Mouse (Mus musculus): Measurements from ENCODE around the gene Loxl4. TPM values are rescaled to one million over a fixed set of nuclear protein-coding genes. Genes with fewer than 3 reads are reported as not detected.

Gene Loxl4
- polyA plus RNA-seq, 1 experiment from 2014 or later = 0.08 TPM

DNA sequence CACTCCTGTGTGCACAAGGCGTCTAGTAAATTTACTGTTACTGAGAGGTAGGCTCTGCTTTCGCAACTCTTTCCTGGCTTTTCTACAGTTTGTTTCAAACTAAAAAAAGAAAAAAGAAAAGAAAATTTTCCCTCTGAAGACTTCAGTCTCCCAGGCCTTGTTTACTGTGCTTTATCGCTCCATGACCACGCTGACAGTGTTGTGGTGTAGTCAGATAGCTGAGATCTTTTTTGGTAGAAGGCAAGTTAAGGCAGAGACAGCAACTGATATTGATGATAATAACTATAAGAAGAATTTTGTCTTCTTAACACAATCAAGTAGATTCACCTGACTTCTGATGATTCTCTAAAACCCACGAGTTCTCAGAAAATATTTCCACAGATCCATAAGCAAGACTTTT lies 28.9 kb downstream of the Loxl4 start:
- Histone ChIP-seq H3K9me3 (replicated peaks) (no peaks in the 10 kb centered on the region), H3K4me2 (peak overlapping the region; percentile 31), H3K4me3 (no peak overlapping the region), H3K4me1 (peaks cover 43% of the 10 kb centered on the region), H3K27me3 (replicated peaks) (no peaks in the 10 kb centered on the region), H3K36me3 (peaks cover 48% of the 10 kb centered on the region), H3K27ac (peak overlapping the region; percentile 86), H3K9ac (peak overlapping the region; percentile 35; the same call in 1 of the 2 replicates)
- WGBS (ENCODE audit: insufficient replicate concordance) = 57% methylated on average over 5 of the region's 5 CpGs
- peak; percentile 83 for ATAC-seq

DNA sequence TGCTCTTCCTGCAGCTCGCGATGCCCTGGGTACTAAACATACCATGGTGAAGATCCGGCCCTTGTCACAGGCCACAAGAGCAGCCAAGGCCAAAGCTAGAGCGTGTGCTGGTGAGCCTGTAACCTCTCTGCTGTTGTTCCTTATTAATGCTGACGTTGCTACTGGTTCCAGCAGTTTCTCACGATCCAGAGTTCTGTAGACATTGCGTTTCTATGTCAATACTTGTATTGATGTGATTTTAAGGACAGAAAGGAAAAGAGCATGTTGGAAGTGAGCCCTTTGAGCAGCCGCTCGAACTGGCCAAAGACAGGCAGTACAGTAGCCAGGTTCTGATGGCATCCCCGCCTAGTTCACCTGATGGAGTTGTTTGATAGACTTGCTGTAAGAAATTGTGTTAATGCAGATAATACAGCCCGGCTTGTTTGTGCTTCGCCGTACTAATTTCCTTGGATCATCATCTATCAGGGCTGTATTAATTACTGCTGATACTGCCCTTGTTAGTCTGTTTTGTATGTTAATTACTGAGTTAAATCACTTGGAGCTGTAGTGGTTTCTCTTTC lies 29.7 kb downstream of the Loxl4 start:
- no peaks in the 10 kb centered on the region for H3K9me3 ChIP-seq (replicated peaks)
- H3K4me1 ChIP-seq = peaks cover 43% of the 10 kb centered on the region
- H3K27me3 ChIP-seq (replicated peaks) = no peaks in the 10 kb centered on the region
- peak overlapping the region; percentile 35; the same call in 1 of the 2 replicates for H3K9ac ChIP-seq
- H3K36me3 ChIP-seq = peaks cover 40% of the 10 kb centered on the region
- H3K4me3 ChIP-seq = no peak overlapping the region
- peak overlapping the region; percentile 31 for H3K4me2 ChIP-seq
- H3K27ac ChIP-seq = peak overlapping the region; percentile 86
- ATAC-seq = peak; percentile 77
- WGBS (ENCODE audit: insufficient replicate concordance) = 71% methylated on average over 13 of the region's 13 CpGs

DNA sequence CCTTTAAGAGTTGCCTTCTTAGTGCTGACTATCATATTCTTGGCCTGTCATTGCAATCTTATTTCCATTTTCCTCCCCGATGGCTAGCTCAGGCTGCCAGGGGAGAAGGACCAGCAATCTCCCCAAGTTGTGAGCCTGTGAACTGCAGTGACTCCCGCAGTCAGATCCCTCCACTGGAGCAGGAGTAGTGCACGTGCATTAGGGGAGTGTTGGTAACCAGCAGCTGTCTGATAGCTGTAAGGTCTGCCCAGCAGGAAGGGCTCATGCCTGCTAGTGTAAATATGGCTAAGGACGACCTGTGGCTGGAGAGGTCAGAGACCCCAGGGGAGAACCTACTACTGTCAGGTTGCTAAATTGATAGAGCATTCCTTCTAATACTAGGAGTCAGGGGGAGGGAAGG lies 31.9 kb downstream of the Loxl4 start:
- ATAC-seq = no peak
- 57% methylated on average over 4 of the region's 4 CpGs for WGBS (ENCODE audit: insufficient replicate concordance)
- H3K4me2 ChIP-seq = no peak overlapping the region

DNA sequence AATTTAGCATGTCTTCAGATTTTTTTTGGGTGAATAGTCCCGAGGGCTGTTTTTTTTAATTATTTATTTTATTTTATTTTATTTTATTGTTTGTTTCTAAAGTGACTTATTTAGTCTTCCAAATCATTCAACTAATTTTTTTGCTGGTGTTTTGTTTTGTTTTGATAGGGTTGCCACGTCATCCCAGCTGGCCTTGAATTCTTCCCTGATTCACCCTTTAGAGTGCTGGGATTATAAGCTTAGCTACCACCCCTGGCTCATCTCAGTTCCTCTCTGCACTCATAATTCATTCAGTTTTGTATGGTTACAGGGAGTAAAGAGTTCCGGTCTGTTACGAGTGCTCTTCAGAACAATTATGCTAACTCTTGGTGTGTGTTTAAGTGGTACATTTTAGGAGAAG lies 34.0 kb downstream of the Loxl4 start:
- Histone ChIP-seq H3K9ac (no peak overlapping the region), H3K27me3 (replicated peaks) (no peaks in the 10 kb centered on the region), H3K4me1 (peaks cover 36% of the 10 kb centered on the region), H3K36me3 (peaks cover 12% of the 10 kb centered on the region), H3K9me3 (replicated peaks) (no peaks in the 10 kb centered on the region), H3K27ac (no peak overlapping the region), H3K4me2 (no peak overlapping the region), H3K4me3 (no peak overlapping the region)
- ATAC-seq = no peak
- WGBS (ENCODE audit: insufficient replicate concordance) = 83% methylated on average over 4 of the region's 4 CpGs

More for the DNA sequence above, 31.9 kb downstream of the Loxl4 start:
- Histone ChIP-seq H3K4me1 (peaks cover 43% of the 10 kb centered on the region), H3K27me3 (replicated peaks) (no peaks in the 10 kb centered on the region), H3K36me3 (peaks cover 30% of the 10 kb centered on the region), H3K9me3 (replicated peaks) (no peaks in the 10 kb centered on the region), H3K9ac (no peak overlapping the region), H3K27ac (no peak overlapping the region), H3K4me3 (no peak overlapping the region)

DNA sequence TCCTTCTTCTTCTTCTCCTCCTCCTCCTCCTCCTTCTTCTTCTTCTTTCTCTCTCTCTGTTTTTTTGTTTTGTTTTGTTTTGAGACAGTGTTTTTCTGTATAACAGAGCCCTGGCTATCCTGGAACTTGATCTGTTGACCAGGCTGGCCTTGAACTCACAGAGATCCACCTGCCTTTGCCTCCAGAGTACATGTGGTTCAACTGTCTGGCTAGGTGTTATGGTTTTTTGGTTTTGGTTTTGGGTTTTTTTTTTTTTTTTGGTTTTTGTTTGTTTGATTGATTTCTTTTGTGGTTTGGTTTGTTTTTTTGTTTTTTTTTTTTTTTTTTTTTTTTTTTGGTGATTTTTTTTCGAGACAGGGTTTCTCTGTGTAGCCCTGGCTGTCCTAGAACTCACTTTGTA lies 35.8 kb downstream of the Loxl4 start:
- ATAC-seq = no peak
- peaks cover 18% of the 10 kb centered on the region for H3K4me1 ChIP-seq
- H3K4me3 ChIP-seq = no peak overlapping the region
- WGBS (ENCODE audit: insufficient replicate concordance) = 63% methylated on average over 1 of the region's 1 CpGs
- no peak overlapping the region for H3K4me2 ChIP-seq
- H3K36me3 ChIP-seq = peaks cover 1% of the 10 kb centered on the region; the same call in 1 of the 2 replicates
- H3K27me3 ChIP-seq (replicated peaks) = no peaks in the 10 kb centered on the region
- no peak overlapping the region for H3K27ac ChIP-seq
- no peak overlapping the region for H3K9ac ChIP-seq
- H3K9me3 ChIP-seq (replicated peaks) = no peaks in the 10 kb centered on the region

DNA sequence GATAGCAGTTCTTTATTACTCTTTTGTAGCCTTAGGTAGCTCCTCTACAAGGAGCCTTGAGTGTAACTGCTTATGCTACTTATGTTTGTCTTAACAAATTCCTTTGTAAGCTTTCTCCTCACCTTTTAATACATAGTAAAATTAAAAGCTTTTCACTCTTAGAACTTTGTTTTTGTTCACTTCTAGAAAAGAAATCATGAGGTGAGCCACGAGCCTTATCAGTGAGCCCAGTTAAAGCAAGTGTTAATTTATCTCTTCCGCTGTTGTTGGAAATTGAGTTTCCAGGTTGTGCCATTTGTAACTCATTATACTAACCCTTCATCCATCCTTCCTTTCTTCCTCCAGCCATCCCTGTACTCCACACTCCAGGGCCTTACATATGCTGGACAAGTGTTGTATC lies 37.3 kb downstream of the Loxl4 start:
- ATAC-seq = no peak
- Histone ChIP-seq H3K27me3 (replicated peaks) (no peaks in the 10 kb centered on the region), H3K4me2 (no peak overlapping the region), H3K4me1 (peaks cover 8% of the 10 kb centered on the region), H3K36me3 (no peaks in the 10 kb centered on the region; the same call in 1 of the 2 replicates), H3K9me3 (replicated peaks) (no peaks in the 10 kb centered on the region), H3K27ac (no peak overlapping the region), H3K4me3 (no peak overlapping the region), H3K9ac (no peak overlapping the region)
- WGBS (ENCODE audit: insufficient replicate concordance) = 37% methylated on average over 2 of the region's 2 CpGs

DNA sequence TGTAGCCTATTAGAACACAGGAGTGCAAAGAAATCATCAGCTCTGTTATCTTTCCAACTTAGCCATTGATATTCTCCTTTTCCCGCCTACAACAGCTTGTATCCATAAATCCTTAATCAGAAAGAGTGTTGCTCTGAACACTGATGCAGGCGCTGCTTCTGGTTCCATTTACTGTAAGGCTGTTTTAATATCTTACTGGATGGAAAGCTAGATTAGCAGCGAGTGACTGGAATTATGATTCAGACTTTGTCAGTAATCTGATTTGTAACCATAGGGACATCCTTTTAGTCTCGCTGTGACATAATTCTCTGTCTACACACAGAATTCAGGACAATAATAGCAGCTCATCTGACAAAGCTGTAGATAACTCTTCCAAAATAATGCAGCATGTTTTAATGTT lies 41.3 kb downstream of the Loxl4 start:
- no peak overlapping the region for H3K27ac ChIP-seq
- ATAC-seq = no peak
- no peak overlapping the region for H3K4me2 ChIP-seq
- WGBS (ENCODE audit: insufficient replicate concordance) = 77% methylated on average over 4 of the region's 4 CpGs
- peaks cover 8% of the 10 kb centered on the region for H3K4me1 ChIP-seq
- no peaks in the 10 kb centered on the region for H3K9me3 ChIP-seq (replicated peaks)
- no peak overlapping the region for H3K4me3 ChIP-seq
- peaks cover 5% of the 10 kb centered on the region for H3K36me3 ChIP-seq
- H3K9ac ChIP-seq = no peak overlapping the region
- H3K27me3 ChIP-seq (replicated peaks) = no peaks in the 10 kb centered on the region

DNA sequence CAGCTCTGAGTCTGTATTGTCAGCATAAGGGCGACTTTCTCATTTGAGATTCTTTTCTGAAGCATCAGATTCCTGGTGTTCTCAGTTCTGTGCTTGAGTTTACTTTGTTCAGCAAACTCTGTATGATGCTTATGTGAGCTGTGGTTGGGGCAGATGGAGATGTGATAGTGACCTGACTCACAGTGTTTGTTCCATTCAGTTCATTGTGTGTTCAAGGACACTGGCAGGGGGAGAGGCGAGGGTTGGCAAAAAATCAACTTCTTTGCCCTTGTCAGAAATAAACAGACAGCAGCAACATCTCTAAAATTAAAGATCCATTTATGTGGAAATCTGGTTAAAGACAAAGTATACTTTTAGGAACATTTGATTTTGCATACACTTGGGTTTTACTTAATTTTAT lies 43.5 kb downstream of the Loxl4 start:
- Histone ChIP-seq H3K4me2 (no peak overlapping the region), H3K4me3 (no peak overlapping the region), H3K9ac (no peak overlapping the region), H3K36me3 (peaks cover 13% of the 10 kb centered on the region), H3K4me1 (no peaks in the 10 kb centered on the region; the same call in 1 of the 2 replicates), H3K27ac (no peak overlapping the region), H3K27me3 (replicated peaks) (no peaks in the 10 kb centered on the region), H3K9me3 (replicated peaks) (no peaks in the 10 kb centered on the region)
- 63% methylated on average over 2 of the region's 2 CpGs for WGBS (ENCODE audit: insufficient replicate concordance)
- ATAC-seq = no peak

DNA sequence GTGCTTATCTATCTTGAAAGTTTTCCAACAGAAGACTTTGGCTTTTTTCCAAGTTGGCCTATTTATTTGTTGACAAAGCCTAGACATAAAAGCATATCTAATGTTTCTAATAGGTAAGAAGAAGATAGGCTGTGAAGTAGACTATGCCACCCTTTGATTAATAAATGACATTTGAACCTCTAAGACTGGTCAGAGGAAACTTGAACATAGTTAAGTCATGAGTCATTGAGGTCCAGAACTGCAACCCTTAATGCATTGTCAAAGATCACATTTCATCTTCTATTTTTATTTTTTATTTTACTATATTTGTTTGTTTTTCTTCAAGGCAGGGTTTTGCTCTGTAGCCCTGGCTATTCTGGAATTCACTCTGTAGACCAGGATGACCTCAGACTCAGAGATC lies 45.6 kb downstream of the Loxl4 start:
- no peak for ATAC-seq

DNA sequence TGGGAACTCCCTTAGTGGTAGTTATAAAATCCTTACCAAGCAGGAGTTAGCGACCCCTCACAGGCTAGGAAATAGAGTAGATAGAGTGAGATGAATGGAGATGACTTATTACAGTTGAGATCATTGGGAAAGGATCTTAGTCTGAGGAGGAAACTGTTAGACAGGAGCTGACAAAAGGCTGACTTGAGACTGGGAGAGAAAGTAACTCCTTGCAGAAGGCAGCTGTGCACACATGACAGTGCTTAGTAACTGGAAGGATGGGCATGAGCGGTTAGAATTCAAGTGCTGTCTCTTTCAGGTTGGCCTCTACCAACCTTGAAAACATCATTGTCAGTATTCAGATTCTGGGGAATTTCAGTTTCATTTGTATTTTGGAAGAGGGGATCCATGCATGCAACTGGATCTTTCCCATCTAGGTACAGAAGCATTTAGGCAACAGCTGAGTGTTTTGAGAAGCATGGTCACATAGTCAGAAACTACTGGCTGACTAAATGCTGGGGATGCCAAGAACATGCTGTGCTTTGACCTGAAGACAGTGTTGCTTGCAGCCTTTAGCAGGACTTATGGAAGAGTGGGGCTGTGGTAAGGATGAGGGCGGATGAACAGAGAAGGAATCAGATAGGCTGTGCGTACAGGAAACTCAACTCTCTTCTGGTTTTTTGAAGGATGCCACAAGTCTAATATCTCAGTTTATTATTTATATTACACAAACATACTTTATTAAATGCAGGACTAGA lies 46.2 kb downstream of the Loxl4 start:
- H3K4me1 ChIP-seq = no peaks in the 10 kb centered on the region
- peaks cover 30% of the 10 kb centered on the region for H3K36me3 ChIP-seq
- no peak overlapping the region for H3K4me2 ChIP-seq
- H3K27ac ChIP-seq = no peak overlapping the region
- H3K4me3 ChIP-seq = no peak overlapping the region
- no peaks in the 10 kb centered on the region for H3K9me3 ChIP-seq (replicated peaks)
- H3K9ac ChIP-seq = no peak overlapping the region
- WGBS (ENCODE audit: insufficient replicate concordance) = 84% methylated on average over 4 of the region's 4 CpGs
- no peaks in the 10 kb centered on the region for H3K27me3 ChIP-seq (replicated peaks)
- no peak for ATAC-seq

More for the DNA sequence above, 45.6 kb downstream of the Loxl4 start:
- Histone ChIP-seq H3K27me3 (replicated peaks) (no peaks in the 10 kb centered on the region), H3K9ac (no peak overlapping the region), H3K4me1 (no peaks in the 10 kb centered on the region; the same call in 1 of the 2 replicates), H3K36me3 (peaks cover 30% of the 10 kb centered on the region), H3K27ac (no peak overlapping the region), H3K4me3 (no peak overlapping the region), H3K4me2 (no peak overlapping the region), H3K9me3 (replicated peaks) (no peaks in the 10 kb centered on the region)

DNA sequence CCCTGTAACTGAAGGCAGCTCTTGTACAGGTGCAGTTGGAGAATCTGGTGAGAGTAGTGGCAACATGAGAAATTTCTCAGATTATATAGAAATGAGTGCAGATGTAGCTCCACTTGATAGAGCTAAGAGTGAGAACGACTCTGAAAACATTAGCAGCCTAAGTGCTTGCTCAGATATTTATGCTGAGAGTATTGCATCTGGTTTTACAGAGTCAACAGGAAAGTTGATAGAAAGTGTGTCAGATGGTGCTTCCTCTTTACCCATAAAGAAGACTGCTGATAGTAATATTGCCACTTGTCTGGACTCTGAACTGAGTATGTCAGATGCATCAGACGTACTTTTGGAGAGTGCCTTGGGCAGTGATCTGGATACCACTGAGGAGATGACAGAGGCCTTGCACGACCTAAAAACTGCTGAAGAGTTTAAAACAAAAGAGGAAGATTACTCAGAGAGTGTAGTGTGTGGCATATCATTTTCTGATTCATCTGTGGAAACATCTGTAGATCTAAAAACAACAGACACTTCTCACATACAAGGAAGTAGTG lies 48.8 kb downstream of the Loxl4 start:
- Histone ChIP-seq H3K4me3 (no peak overlapping the region), H3K9ac (no peak overlapping the region), H3K27me3 (replicated peaks) (no peaks in the 10 kb centered on the region), H3K27ac (no peak overlapping the region), H3K4me2 (no peak overlapping the region), H3K36me3 (peaks cover 30% of the 10 kb centered on the region), H3K4me1 (no peaks in the 10 kb centered on the region), H3K9me3 (replicated peaks) (no peaks in the 10 kb centered on the region)
- ATAC-seq = no peak
- WGBS (ENCODE audit: insufficient replicate concordance) = 59% methylated on average over 3 of the region's 3 CpGs

DNA sequence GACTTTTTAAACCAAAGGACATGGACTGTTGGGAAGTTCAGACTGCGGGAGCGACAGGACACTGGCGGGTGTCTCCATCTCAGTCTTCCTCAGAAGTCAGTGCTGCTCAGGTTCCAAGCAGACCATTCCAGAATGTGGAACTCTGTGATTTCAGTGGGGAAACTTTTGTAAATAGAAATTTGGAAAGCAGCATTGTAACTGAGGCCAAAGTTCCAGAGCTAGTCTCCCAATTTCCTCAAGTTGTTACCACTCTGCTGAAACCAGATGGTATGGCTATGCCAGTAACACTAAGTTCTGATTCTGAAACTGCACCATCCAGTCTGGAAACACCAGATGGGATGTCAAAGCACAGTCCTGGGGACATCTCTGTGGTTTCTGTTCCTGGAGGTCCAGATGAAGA lies 49.6 kb downstream of the Loxl4 start:
- H3K36me3 ChIP-seq = peaks cover 30% of the 10 kb centered on the region
- H3K4me1 ChIP-seq = no peaks in the 10 kb centered on the region
- ATAC-seq = no peak
- H3K4me3 ChIP-seq = no peak overlapping the region
- 83% methylated on average over 3 of the region's 3 CpGs for WGBS (ENCODE audit: insufficient replicate concordance)
- H3K9ac ChIP-seq = no peak overlapping the region
- no peak overlapping the region for H3K27ac ChIP-seq
- no peak overlapping the region for H3K4me2 ChIP-seq
- H3K9me3 ChIP-seq (replicated peaks) = no peaks in the 10 kb centered on the region
- H3K27me3 ChIP-seq (replicated peaks) = no peaks in the 10 kb centered on the region

Measured in liver, embryonic 12.5 days (tissue).